Mouse (Mus musculus): ENCODE measurements at regions not wholly inside any gene's neighbourhood (a gene's known extent, or its start where the extent isn't known, plus 50 kb on each side); places are given as distances from the start of the nearest gene placed in this dataset.

DNA sequence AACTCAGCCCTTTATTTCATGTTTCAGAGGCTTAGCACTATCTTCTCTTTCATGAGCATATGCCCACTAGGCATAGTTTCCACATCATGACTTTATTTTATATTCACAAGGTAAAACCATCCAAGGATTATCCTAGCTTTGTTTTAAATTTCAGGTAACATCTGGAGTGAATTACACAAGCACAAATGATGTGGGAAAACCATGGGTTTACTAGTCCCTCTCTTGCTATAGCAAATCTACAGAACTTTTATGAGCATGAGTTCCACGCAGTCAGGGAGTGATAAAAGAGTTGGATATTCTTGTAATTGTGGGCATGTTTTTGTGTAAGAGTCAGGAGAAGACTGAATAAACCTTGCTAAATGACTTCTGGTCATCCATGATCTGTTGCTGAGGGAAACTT is 78.0 kb upstream of the Gm11232 start:
- ATAC-seq (ENCODE audit: low TSS enrichment), result no peak

DNA sequence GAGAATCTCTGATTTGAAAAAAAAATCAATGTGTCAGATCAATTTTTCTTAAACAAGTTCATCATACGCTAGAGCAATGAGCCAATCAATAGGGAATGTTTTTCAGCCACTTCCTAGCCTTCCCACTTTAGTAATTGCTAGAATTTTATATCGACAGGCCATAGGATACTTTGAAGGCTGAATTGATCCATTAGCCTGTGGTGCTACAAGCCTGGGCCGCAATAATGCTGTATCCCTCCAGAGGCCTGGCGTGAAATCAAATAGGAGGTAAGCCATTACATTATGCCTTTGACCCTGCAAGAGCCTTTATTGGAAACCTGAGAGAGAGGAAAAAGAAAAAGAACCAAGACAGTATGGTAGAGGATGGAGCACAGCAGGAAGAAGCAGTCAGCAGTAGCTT is 53.7 kb upstream of the Gm11232 start:
- no peak for ATAC-seq (ENCODE audit: low TSS enrichment)

DNA sequence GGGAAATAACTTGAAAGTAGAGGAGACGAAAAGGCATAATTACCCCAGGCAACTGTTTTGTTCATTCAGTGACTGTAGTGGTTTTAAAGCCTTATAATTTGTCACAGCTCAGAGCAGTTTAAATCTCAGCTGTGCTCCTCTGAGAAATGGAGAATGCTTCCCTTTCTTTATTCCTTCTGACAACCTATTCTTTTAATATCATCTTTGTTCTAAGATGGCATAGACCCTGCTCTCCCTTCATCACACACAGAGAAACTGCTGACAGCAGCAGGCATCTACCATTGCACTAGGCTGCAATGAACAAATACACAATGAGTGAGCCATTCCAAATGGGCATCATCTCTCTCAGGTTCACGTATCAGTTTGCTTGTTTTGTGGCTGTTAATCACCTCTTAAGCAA is 50.5 kb upstream of the Gm11232 start:
- no peak for ATAC-seq (ENCODE audit: low TSS enrichment)

All from frontal cortex, adult (tissue).